Mouse (Mus musculus): ENCODE data around the gene Moap1.

The Moap1 gene

GRCm38 (mm10) chr12:102706833-102707463 lies 36.5 kb downstream of the Moap1 start:
- DNase-seq (ENCODE audit: inconsistent age in 2 of 2, low spot score in 1 of 2), result no peak

- peak; percentile 61 to 77 for DNase-seq (ENCODE audit: inconsistent age in 2 of 2, low spot score in 1 of 2)
Measured at GRCm38 (mm10) chr12:102705906-102706640, 37.4 kb downstream of the Moap1 start.

GRCm38 (mm10) chr12:102705216-102705871 lies 38.1 kb downstream of the Moap1 start:
- DNase-seq (ENCODE audit: inconsistent age in 2 of 2, low spot score in 1 of 2), result peak; percentile 93 to 96

- peak; percentile 70 to 80 for DNase-seq (ENCODE audit: inconsistent age in 2 of 2, low spot score in 1 of 2)
Measured at GRCm38 (mm10) chr12:102704457-102705198, 38.8 kb downstream of the Moap1 start, which contains the start of gene Itpk1. TSS of gene Itpk1 (minus strand) at chr12:102704930.

GRCm38 (mm10) chr12:102703921-102704408 lies 39.5 kb downstream of the Moap1 start:
- no peak for DNase-seq (ENCODE audit: inconsistent age in 2 of 2, low spot score in 1 of 2)

GRCm38 (mm10) chr12:102703441-102703840 lies 40.0 kb downstream of the Moap1 start:
- DNase-seq (ENCODE audit: inconsistent age in 2 of 2, low spot score in 1 of 2), result peak; percentile 44 to 74

- peak; percentile 66 to 87 for DNase-seq (ENCODE audit: inconsistent age in 2 of 2, low spot score in 1 of 2)
Measured at GRCm38 (mm10) chr12:102703111-102703412, 40.4 kb downstream of the Moap1 start.

- peak; percentile 66 to 90 for DNase-seq (ENCODE audit: inconsistent age in 2 of 2, low spot score in 1 of 2)
Measured at GRCm38 (mm10) chr12:102702356-102703110, 40.9 kb downstream of the Moap1 start.

- no peak for DNase-seq (ENCODE audit: inconsistent age in 2 of 2, low spot score in 1 of 2)
Measured at GRCm38 (mm10) chr12:102701691-102702207, 41.7 kb downstream of the Moap1 start.

- no peak for DNase-seq (ENCODE audit: inconsistent age in 2 of 2, low spot score in 1 of 2)
Measured at GRCm38 (mm10) chr12:102700453-102700852, 43.0 kb downstream of the Moap1 start.

- DNase-seq (ENCODE audit: inconsistent age in 2 of 2, low spot score in 1 of 2), result no peak
Measured at GRCm38 (mm10) chr12:102699156-102699555, 44.3 kb downstream of the Moap1 start.

- DNase-seq (ENCODE audit: inconsistent age in 2 of 2, low spot score in 1 of 2), result no peak
Measured at GRCm38 (mm10) chr12:102698089-102698684, 45.3 kb downstream of the Moap1 start.

- DNase-seq (ENCODE audit: inconsistent age in 2 of 2, low spot score in 1 of 2), result no peak
Measured at GRCm38 (mm10) chr12:102697381-102697780, 46.1 kb downstream of the Moap1 start.

- DNase-seq (ENCODE audit: inconsistent age in 2 of 2, low spot score in 1 of 2), result no peak
Measured at GRCm38 (mm10) chr12:102696635-102697354, 46.7 kb downstream of the Moap1 start.

GRCm38 (mm10) chr12:102695369-102696239 lies 47.9 kb downstream of the Moap1 start:
- DNase-seq (ENCODE audit: inconsistent age in 2 of 2, low spot score in 1 of 2), result no peak
